ENCODE assay signal across 8 mouse cellular contexts in genomic region chr16:30068041-30069020, GRCm38 (mm10). TPM values are rescaled to one million over a fixed set of nuclear protein-coding genes. Genes with fewer than 3 reads are reported as not detected.
DNase-seq lines count a peak whose midpoint lies in the region; ATAC-seq and TF ChIP-seq lines count a peak whose summit lies in the region.

No protein-coding gene starts in this region.

- H3K36me3 ChIP-seq in intestine, postnatal 0 days (ENCODE audit: control insufficient read depth, insufficient read depth): no peaks in the 10 kb centered on the region; the same call in 1 of the 2 replicates
- H3K36me3 ChIP-seq in midbrain, embryonic 10.5 days: peaks cover 4% of the 10 kb centered on the region; the same call in 1 of the 2 replicates

- no peak for ATAC-seq in intestine, postnatal 0 days
- no peak for ATAC-seq in erythroid progenitor cell, adult 5-6 weeks (replicated peaks; ENCODE audit: low FRiP score, poor library complexity, severe bottlenecking)

- peak overlapping the region; percentile 28 for H3K4me3 ChIP-seq in lung, adult 2 months (replicated peaks; ENCODE audit: extremely low read depth, low read depth, low read length)
- peak overlapping the region; percentile 32 for H3K4me3 ChIP-seq in intestine, postnatal 0 days (ENCODE audit: low read depth, low read length)
- H3K4me3 ChIP-seq in midbrain, embryonic 10.5 days: peak overlapping the region; percentile 67

- peak; percentile 19; the same call in 1 of the 2 replicates for TF ChIP-seq POLR2A in lung, adult 2 months (IDR thresholded peaks at IDR 0.05; ENCODE audit: borderline replicate concordance, extremely low read depth, low read depth, low read length)

- H3K9ac ChIP-seq in intestine, postnatal 0 days (ENCODE audit: low read depth, low read length): peak overlapping the region; percentile 22

- H3K4me2 ChIP-seq in intestine, postnatal 0 days (replicated peaks; ENCODE audit: low read depth): peak overlapping the region; percentile 97

- peak overlapping the region; percentile 11; the same call in 1 of the 2 replicates for H3K27ac ChIP-seq in intestine, postnatal 0 days (ENCODE audit: low read depth, low read length)
- peak overlapping the region; percentile 78 for H3K27ac ChIP-seq in midbrain, embryonic 10.5 days (replicated peaks)

- no peaks in the 10 kb centered on the region for H3K27me3 ChIP-seq in intestine, postnatal 0 days (replicated peaks; ENCODE audit: control insufficient read depth, insufficient read depth, low read length)
- H3K27me3 ChIP-seq in midbrain, embryonic 10.5 days (ENCODE audit: low read depth, poor library complexity, severe bottlenecking): peaks cover 56% of the 10 kb centered on the region

- no peak for TF ChIP-seq CTCF in lung, adult 2 months (IDR thresholded peaks at IDR 0.05; ENCODE audit: insufficient read depth, low read length)
- TF ChIP-seq CTCF in intestine, postnatal 0 days (IDR thresholded peaks at IDR 0.05; ENCODE audit: low read depth): no peak

- H3K9me3 ChIP-seq in intestine, postnatal 0 days (ENCODE audit: control insufficient read depth): no peaks in the 10 kb centered on the region
- H3K9me3 ChIP-seq in midbrain, embryonic 10.5 days (replicated peaks): no peaks in the 10 kb centered on the region

- WGBS in lung, adult 2 months: 22% methylated on average over 36 of the region's 36 CpGs
- WGBS in intestine, postnatal 0 days: 8% methylated on average over 36 of the region's 36 CpGs
- 1% methylated on average over 36 of the region's 36 CpGs for WGBS in midbrain, embryonic 10.5 days

- H3K4me1 ChIP-seq in lung, adult 2 months (ENCODE audit: control insufficient read depth, insufficient read depth, low read length): peaks cover 12% of the 10 kb centered on the region
- no peaks in the 10 kb centered on the region for H3K4me1 ChIP-seq in intestine, postnatal 0 days (replicated peaks; ENCODE audit: control insufficient read depth, insufficient read depth, low read length)
- peaks cover 74% of the 10 kb centered on the region for H3K4me1 ChIP-seq in midbrain, embryonic 10.5 days

- peak; percentile 51 for DNase-seq in lung, adult 2 months
- DNase-seq in lung, adult 18-20 months: no peak
- peak; percentile 48 for DNase-seq in adrenal gland, postnatal 10 days
- peak; percentile 95 for DNase-seq in forelimb bud, embryonic 11.5 days (ENCODE audit: low read depth, low spot score)
- peak; percentile 77 for DNase-seq in midbrain, embryonic 10.5 days (ENCODE audit: low spot score)
- DNase-seq in yolk sac, embryonic 10.5 days (ENCODE audit: low spot score): peak; percentile 78

RNA-seq across cellular contexts. Expression of gene Hes1, which starts 4.1 kb away (rescaled TPM):
- 167 and 332 TPM in 2 replicates for polyA plus RNA-seq in lung, adult 2 months (2012; rRNA removed)
- total RNA-seq in adrenal gland, postnatal 10 days (2021): 10 to 100 TPM; 28.7 to 35.5 TPM
- polyA plus RNA-seq in intestine, postnatal 0 days (2015; fragmentation: Nextera tagmentation; extraction: Ambion mirVana): 44.0 and 52.9 TPM in 2 replicates
- 32.2 and 42.5 TPM in 2 replicates for polyA plus RNA-seq in midbrain, embryonic 10.5 days (2016; fragmentation: Nextera tagmentation; extraction: Ambion mirVana)
- total RNA-seq in erythroid progenitor cell, adult 5-6 weeks (2015; ENCODE audit: low replicate concordance): 1.8 TPM in 1 of 2 replicates, not detected in the other
- total RNA-seq in erythroid progenitor cell, adult 5-6 weeks (2017; ENCODE audit: low replicate concordance): 2.1 TPM in 1 of 2 replicates, not detected in the other

Comparison
In these comparisons a context has a peak if more than half of its experiments do, and no peak if none do; other contexts are left out.
1. DNase-seq: peak in lung, adult 2 months (single experiment), adrenal gland, postnatal 10 days (single experiment), forelimb bud, embryonic 11.5 days (single experiment), midbrain, embryonic 10.5 days (single experiment) and yolk sac, embryonic 10.5 days (single experiment); none in lung, adult 18-20 months (0 of 2).
2. Peak in every context shown above with its lines, with median percentiles within 50 percentile points of each other: H3K4me3 ChIP-seq.